Mouse (Mus musculus): ENCODE measurements around the gene Hspa8. TPM values are rescaled to one million over a fixed set of nuclear protein-coding genes. Genes with fewer than 3 reads are reported as not detected.
"Not testable (repeated sequence)": the region's sequence is repeated elsewhere in the genome, so short reads cannot be mapped to it uniquely, and the experiment has no call there.

The Hspa8 gene
- polyA plus RNA-seq (2015; fragmentation: Nextera tagmentation; extraction: Ambion mirVana): 1,839 and 2,551 TPM in 2 replicates

GRCm38 (mm10) chr9:40800675-40801612, at the start of gene Hspa8:
Gene Hspa8 (plus strand): TSS chr9:40800984.
- DNase-seq (ENCODE audit: low spot score): peak; percentile 100

DNA sequence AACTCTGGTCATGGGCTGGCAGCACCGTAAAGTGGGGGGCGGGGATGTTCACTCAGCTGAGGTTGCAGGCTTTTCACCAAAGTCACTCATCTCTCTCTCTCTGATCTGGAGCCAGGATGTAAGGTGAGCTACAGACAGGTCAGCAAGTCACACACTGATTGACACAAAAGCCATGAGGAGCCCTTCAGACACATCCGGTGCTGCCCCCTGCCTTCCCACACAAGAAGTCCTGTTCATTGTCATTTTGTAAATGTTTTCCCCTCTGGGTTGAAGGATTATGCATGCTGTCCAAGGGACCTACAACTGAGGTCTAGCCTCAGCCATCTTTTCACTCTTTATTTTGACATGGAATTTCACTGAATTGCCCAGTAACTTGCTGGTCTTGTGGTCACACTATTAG, 49.0 kb upstream of the Hspa8 start:
- DNase-seq (ENCODE audit: low spot score): no peak

GRCm38 (mm10) chr9:40756401-40756800, 44.4 kb upstream of the Hspa8 start:
- peak; percentile 76 for DNase-seq (ENCODE audit: low spot score)

- DNase-seq (ENCODE audit: low spot score): peak; percentile 29
Observed at GRCm38 (mm10) chr9:40757105-40757626, 43.6 kb upstream of the Hspa8 start.

- peak; percentile 60 for DNase-seq (ENCODE audit: low spot score)
Observed at GRCm38 (mm10) chr9:40757685-40758270, 43.0 kb upstream of the Hspa8 start.

DNA sequence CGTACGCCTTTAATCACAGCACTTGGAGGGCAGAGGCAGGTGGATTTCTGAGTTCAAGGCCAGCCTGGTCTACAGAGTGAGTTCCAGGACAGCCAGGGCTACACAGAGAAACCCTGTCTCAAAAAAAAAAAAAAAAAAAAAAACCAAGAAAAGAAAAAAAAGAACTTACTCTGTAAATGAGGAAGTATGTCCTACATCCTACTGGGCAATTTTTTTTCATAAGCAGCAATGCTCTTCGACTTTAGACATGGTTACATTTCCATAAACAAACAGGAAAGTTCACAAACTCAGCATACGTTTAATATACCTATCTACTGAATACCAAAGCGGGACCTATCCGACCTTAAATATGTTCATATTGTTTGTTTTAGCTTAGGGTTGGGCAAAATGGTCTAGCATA, 38.4 kb upstream of the Hspa8 start:
- DNase-seq (ENCODE audit: low spot score): no peak

DNA sequence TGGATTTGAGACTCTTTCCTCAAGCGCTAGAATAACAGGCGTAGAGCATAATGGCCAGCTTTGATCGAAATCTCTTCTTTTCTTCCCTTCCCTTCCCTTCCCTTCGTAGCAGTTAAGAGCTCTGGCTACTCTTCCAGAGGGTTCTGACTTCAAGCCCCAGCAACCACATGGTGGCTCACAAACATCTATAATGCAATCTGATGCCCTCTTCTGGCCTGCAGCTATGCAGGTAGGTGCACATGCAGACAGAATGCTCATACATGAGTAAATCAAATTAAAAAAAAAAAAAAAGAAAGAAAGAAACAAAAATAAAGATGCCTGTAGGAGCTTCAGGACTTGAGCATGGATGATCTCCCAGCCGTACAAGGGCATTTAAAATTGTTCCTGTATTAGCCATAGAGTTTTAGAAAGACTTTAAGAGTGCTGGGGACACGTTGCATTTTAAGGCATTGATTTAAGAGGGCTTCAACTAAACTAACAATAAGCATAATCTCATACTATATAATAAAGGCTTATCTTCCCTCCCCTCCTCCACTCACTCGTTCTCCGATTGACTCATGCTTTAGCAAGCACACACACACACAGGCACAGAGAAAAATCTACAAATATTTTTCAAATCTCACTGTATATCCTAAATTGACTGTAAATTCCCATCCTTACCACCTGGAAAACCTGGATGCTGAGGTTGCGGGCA, 35.8 kb upstream of the Hspa8 start:
- DNase-seq (ENCODE audit: low spot score): no peak

- no peak for DNase-seq (ENCODE audit: low spot score)
Observed at GRCm38 (mm10) chr9:40765581-40765940, 35.2 kb upstream of the Hspa8 start.

GRCm38 (mm10) chr9:40766058-40766605, 34.7 kb upstream of the Hspa8 start:
- DNase-seq (ENCODE audit: low spot score): no peak

GRCm38 (mm10) chr9:40767946-40768345, 32.8 kb upstream of the Hspa8 start:
- no peak for DNase-seq (ENCODE audit: low spot score)

- DNase-seq (ENCODE audit: low spot score): no peak
Observed at GRCm38 (mm10) chr9:40772246-40772645, 28.5 kb upstream of the Hspa8 start.

GRCm38 (mm10) chr9:40773142-40773541, 27.6 kb upstream of the Hspa8 start:
- not testable (repeated sequence) for DNase-seq (ENCODE audit: low spot score)

DNA sequence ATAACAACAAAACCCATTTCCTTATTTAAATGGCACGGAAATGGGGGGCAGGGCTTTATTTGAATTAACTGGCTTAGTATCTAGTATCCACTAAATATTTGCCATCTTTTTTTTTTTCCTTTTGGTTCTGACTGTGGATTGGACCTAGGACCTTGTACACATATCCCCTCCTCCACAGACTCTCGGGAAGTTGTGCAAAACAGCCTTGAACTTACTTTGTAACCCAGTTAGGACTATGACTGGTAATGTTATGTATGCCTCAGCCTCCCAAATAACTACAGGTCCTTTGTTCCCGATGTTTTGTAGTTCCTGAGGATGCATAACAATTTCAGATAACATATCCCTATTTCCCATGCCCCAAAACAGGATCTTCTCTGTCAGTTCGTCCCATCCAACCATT, 26.9 kb upstream of the Hspa8 start:
- no peak for DNase-seq (ENCODE audit: low spot score)

- DNase-seq (ENCODE audit: low spot score): no peak
Observed at GRCm38 (mm10) chr9:40776044-40776443, 24.7 kb upstream of the Hspa8 start.

GRCm38 (mm10) chr9:40776459-40777248, 24.1 kb upstream of the Hspa8 start:
- DNase-seq (ENCODE audit: low spot score): no peak

DNA sequence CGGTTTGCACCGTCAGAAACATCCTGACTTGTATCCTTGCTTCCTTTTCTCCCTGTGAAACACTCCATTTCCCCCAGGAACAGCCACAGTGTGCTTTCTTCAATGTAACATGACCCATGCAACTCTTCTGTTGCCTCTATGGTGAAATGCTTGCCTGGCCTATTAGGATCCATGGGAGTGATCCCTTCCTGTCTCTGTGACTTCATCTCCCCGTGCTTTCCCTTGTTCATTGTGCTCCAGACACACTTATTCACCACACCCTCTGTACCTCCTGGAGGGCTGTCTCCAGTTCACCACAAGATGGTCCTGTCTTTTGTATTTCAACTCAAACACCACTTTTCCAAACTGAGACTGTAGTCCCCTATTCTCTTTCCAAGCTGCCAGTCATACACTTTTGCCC, 20.7 kb upstream of the Hspa8 start:
- no peak for DNase-seq (ENCODE audit: low spot score)

GRCm38 (mm10) chr9:40780892-40781725, 19.7 kb upstream of the Hspa8 start:
- no peak for DNase-seq (ENCODE audit: low spot score)

GRCm38 (mm10) chr9:40781726-40782581, 18.8 kb upstream of the Hspa8 start:
- DNase-seq (ENCODE audit: low spot score): no peak

Data from thymus, postnatal 0 days (tissue).